Mouse (Mus musculus) E14TG2a.4 (cell line): ENCODE measurements at regions not wholly inside any gene's neighbourhood (a gene's known extent, or its start where the extent isn't known, plus 50 kb on each side); places are given as distances from the start of the nearest gene placed in this dataset.

Experiments
- CTCF ChIP-seq: conservative IDR thresholded peaks from 2 replicates; pipeline ENCODE4 v1.5.1; 2014; ENCODE audit warnings: low read length
- NANOG ChIP-seq: IDR thresholded peaks from 2 replicates; pipeline ENCODE4 v1.6.1; 2014; ENCODE audit warnings: borderline replicate concordance, low read length, mixed read lengths
- POU5F1 ChIP-seq: IDR thresholded peaks from 2 replicates; pipeline ENCODE4 v1.6.1; 2014; ENCODE audit warnings: low read length, borderline replicate concordance

DNA sequence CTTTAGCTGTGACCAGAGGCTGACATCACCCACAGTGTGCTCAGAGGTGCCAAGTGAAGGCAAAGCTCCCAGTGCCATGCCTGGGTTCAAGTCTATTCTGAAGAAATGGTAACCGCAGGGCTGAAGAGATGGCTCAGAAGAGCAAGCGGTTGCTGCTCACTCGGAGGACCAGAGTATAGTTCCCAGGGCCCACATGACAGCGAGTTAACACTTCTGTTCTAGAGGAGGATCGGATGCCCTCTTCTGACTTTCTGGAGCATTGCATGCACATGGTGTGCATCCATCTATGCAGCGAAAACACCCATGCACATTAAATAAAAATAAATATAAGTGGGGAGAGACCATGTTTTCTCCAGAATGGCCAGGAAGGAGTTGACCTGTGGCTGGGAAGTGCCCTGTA lies 209.5 kb downstream of the Sorl1 start:
- TF ChIP-seq CTCF (peak; percentile 35), NANOG (no peak), POU5F1 (no peak)
